Mouse (Mus musculus) small intestine, adult 2 months (tissue): Measurements from ENCODE around the gene Paqr6.
"Not testable (repeated sequence)": the region's sequence is repeated elsewhere in the genome, so short reads cannot be mapped to it uniquely, and the experiment has no call there.

Source experiments
- CTCF ChIP-seq: fragments of 200-500 bp; IDR thresholded peaks from 2 replicates; pipeline ENCODE4 v1.5.1; 2012; ENCODE audit warnings: low read depth, mild to moderate bottlenecking, control low read depth, inconsistent platforms, low read length, moderate library complexity, mixed read lengths; ENCODE audit not compliant: insufficient replicate concordance, insufficient read length; ENCODE audit errors: extremely low read depth
- POLR2A ChIP-seq: fragments of 200-500 bp; IDR thresholded peaks from 2 replicates; pipeline ENCODE4 v1.6.1; 2012; ENCODE audit warnings: low read depth, mild to moderate bottlenecking, control low read depth, inconsistent platforms, low read length, moderate library complexity

GRCm38 (mm10) chr3:88375750-88376626 is 11.6 kb downstream of the Paqr6 start:
- not testable (repeated sequence) for TF ChIP-seq CTCF, POLR2A
